ENCODE assay signal across 14 mouse cellular contexts in genomic region chr5:118555305-118555704, GRCm38 (mm10). TPM values are rescaled to one million over a fixed set of nuclear protein-coding genes. Genes with fewer than 3 reads are reported as not detected.
A peak's percentile ranks its signal among the peaks of the same experiment; 100 is the strongest.
DNase-seq lines count a peak whose midpoint lies in the region; ATAC-seq and TF ChIP-seq lines count a peak whose summit lies in the region.
"Had no signal": no experiment of that assay in that cellular context is flagged by ENCODE, and none has a peak within 500 bp of the region (broad histone marks: within the 10 kb centered on the region; RNA-seq: fewer than 3 reads in every experiment).

No protein-coding gene starts in this region.

- ATAC-seq in liver, postnatal 0 days = no peak
- ATAC-seq in liver, embryonic 12.5 days = no peak

- TF ChIP-seq CTCF in gastrocnemius, adult 2 months (IDR thresholded peaks at IDR 0.05) = peak; percentile 8; the same call in 1 of the 2 replicates
- TF ChIP-seq CTCF in liver, postnatal 0 days (IDR thresholded peaks at IDR 0.05; ENCODE audit: low read depth) = peak; percentile 48
- TF ChIP-seq CTCF in small intestine, adult 2 months (IDR thresholded peaks at IDR 0.05; ENCODE audit: extremely low read depth, insufficient read length, insufficient replicate concordance, low read depth, low read length) = peak; percentile 31; the same call in 1 of the 2 replicates

- H3K27ac ChIP-seq in gastrocnemius, adult 2 months = no peak overlapping the region
- H3K27ac ChIP-seq in liver, postnatal 0 days (ENCODE audit: low read depth) = no peak overlapping the region
- no peak overlapping the region for H3K27ac ChIP-seq in liver, embryonic 12.5 days
- no peak overlapping the region for H3K27ac ChIP-seq in small intestine, adult 2 months (ENCODE audit: insufficient read depth, low read depth, low read length)
- H3K27ac ChIP-seq: hindbrain, embryonic 14.5 days had no signal

- H3K4me1 ChIP-seq in liver, postnatal 0 days (ENCODE audit: insufficient read depth) = peaks cover 16% of the 10 kb centered on the region
- peaks cover 36% of the 10 kb centered on the region for H3K4me1 ChIP-seq in liver, embryonic 12.5 days
- H3K4me1 ChIP-seq in small intestine, adult 2 months (ENCODE audit: control insufficient read depth, insufficient read depth, insufficient read length, low read length) = peaks cover 2% of the 10 kb centered on the region

- TF ChIP-seq EP300 in liver, postnatal 0 days (IDR thresholded peaks at IDR 0.05; ENCODE audit: low read depth) = no peak

- H3K4me3 ChIP-seq in gastrocnemius, adult 2 months = no peak overlapping the region
- no peak overlapping the region for H3K4me3 ChIP-seq in liver, postnatal 0 days (ENCODE audit: low read depth, low read length)
- H3K4me3 ChIP-seq in liver, embryonic 12.5 days = no peak overlapping the region
- no peak overlapping the region for H3K4me3 ChIP-seq in small intestine, adult 2 months (ENCODE audit: low read depth, low read length)

- TF ChIP-seq POLR2A in small intestine, adult 2 months (IDR thresholded peaks at IDR 0.05; ENCODE audit: low read depth, low read length) = no peak

- H3K9me3 ChIP-seq in liver, postnatal 0 days (ENCODE audit: low read length) = 0 out of 2 replicates have a peak, but pooled peaks cover 2% of the 10 kb centered on the region
- peaks cover 4% of the 10 kb centered on the region; the same call in 1 of the 2 replicates for H3K9me3 ChIP-seq in liver, embryonic 12.5 days (replicated peaks)

- H3K4me2 ChIP-seq in liver, postnatal 0 days (ENCODE audit: low read depth, low read length) = no peak overlapping the region
- no peak overlapping the region for H3K4me2 ChIP-seq in liver, embryonic 12.5 days
- H3K4me2 ChIP-seq: hindbrain, embryonic 14.5 days had no signal

- intact Hi-C loops in gastrocnemius, adult 2 months (cut with DNase I) = loop anchor here (5.0 kb wide), 3 partner anchors 93 to 173 kb away; no protein-coding TSS in a partner anchor

- no peaks in the 10 kb centered on the region for H3K36me3 ChIP-seq in liver, postnatal 0 days (replicated peaks; ENCODE audit: insufficient read depth, low read length)
- no peaks in the 10 kb centered on the region for H3K36me3 ChIP-seq in liver, embryonic 12.5 days
- no peaks in the 10 kb centered on the region for H3K36me3 ChIP-seq in small intestine, adult 2 months (ENCODE audit: control insufficient read depth, insufficient read depth, low read length)

- no peak overlapping the region for H3K9ac ChIP-seq in liver, postnatal 0 days (replicated peaks)
- H3K9ac ChIP-seq in liver, embryonic 12.5 days = no peak overlapping the region
- H3K9ac ChIP-seq: hindbrain, embryonic 14.5 days had no signal

- H3K27me3 ChIP-seq in liver, postnatal 0 days (ENCODE audit: insufficient read depth, low read length) = no peaks in the 10 kb centered on the region
- peaks cover 12% of the 10 kb centered on the region for H3K27me3 ChIP-seq in liver, embryonic 12.5 days (replicated peaks)
- H3K27me3 ChIP-seq in small intestine, adult 2 months (ENCODE audit: control insufficient read depth, insufficient read depth, low read length) = 0 out of 2 replicates have a peak, but pooled peaks cover 2% of the 10 kb centered on the region
- H3K27me3 ChIP-seq: megakaryocyte, embryonic 14.5 days had no signal

- 95% methylated on average over 4 of the region's 4 CpGs for WGBS in liver, postnatal 0 days (ENCODE audit: insufficient replicate concordance)
- 86% methylated on average over 4 of the region's 4 CpGs for WGBS in liver, embryonic 12.5 days (ENCODE audit: insufficient replicate concordance)
- 97% methylated on average over 4 of the region's 4 CpGs for WGBS in small intestine, adult 2 months

- DNase-seq in gastrocnemius, adult 2 months = no peak
- no peak for DNase-seq in gastrocnemius, postnatal 25 days
- no peak for DNase-seq in liver, postnatal 0 days
- peak; percentile 81 for DNase-seq in ES-CJ7 (ENCODE audit: low read depth, low spot score)
- DNase-seq in cerebellum, adult 8-10 months = no peak
- DNase-seq in T-cell, adult 2 months (ENCODE audit: low spot score) = no peak
- DNase-seq: adrenal gland, postnatal 14 days; cerebellum, postnatal 36 days; layer of hippocampus, adult 9-11 months; thymus, postnatal 25 days had no signal

RNA-seq across cellular contexts. Expression of gene Med13l, which starts 5.2 kb away (rescaled TPM):
- total RNA-seq in gastrocnemius, adult 2 months (2021) = 10 to 100 TPM; 21.5 to 28.3 TPM
- total RNA-seq in gastrocnemius, postnatal 25 days (2021) = 10 to 100 TPM; 19.7 to 22.7 TPM
- polyA plus RNA-seq in liver, postnatal 0 days (2015; fragmentation: Nextera tagmentation; extraction: Ambion mirVana) = 4.5 and 5.9 TPM in 2 replicates
- 13.0 and 13.8 TPM in 2 replicates for polyA plus RNA-seq in liver, embryonic 12.5 days (2016; fragmentation: Nextera tagmentation; extraction: Ambion mirVana)
- polyA plus RNA-seq in small intestine, adult 2 months (2012; rRNA removed) = 6.0 and 13.6 TPM in 2 replicates
